Mouse (Mus musculus) intestine, embryonic 16.5 days (tissue): ENCODE data around the gene Gm3411. TPM values are rescaled to one million over a fixed set of nuclear protein-coding genes. Genes with fewer than 3 reads are reported as not detected.
"Not testable (repeated sequence)": the region's sequence is repeated elsewhere in the genome, so short reads cannot be mapped to it uniquely, and the experiment has no call there.

ENCODE experiments used
- ATAC-seq: fragments of 200-750 bp; cut with Nextera tagmentation; 2 replicates; pipeline ENCODE4 v1.8.0; 2017; ENCODE audit warnings: moderate TSS enrichment, moderate library complexity
- H3K27ac ChIP-seq: fragments of 300-500 bp; sonication (generic); 2 replicates; pipeline ENCODE4 v1.5.1; 2014; ENCODE audit warnings: mild to moderate bottlenecking, low read length
- H3K27me3 ChIP-seq: fragments of 300-500 bp; sonication (generic); replicated peaks from 2 replicates; pipeline ENCODE4 v1.6.1; 2014; ENCODE audit warnings: low read length, control low read depth, mixed read lengths; ENCODE audit not compliant: control insufficient read depth, insufficient read depth
- H3K36me3 ChIP-seq: fragments of 300-500 bp; sonication (generic); 2 replicates; pipeline ENCODE4 v1.6.1; 2014; ENCODE audit warnings: low read length, control low read depth; ENCODE audit not compliant: control insufficient read depth, insufficient read depth
- H3K4me1 ChIP-seq: fragments of 300-500 bp; sonication (generic); 2 replicates; pipeline ENCODE4 v1.6.1; 2014; ENCODE audit warnings: low read length, control low read depth, mixed read lengths; ENCODE audit not compliant: control insufficient read depth, insufficient read depth
- H3K4me2 ChIP-seq: fragments of 300-500 bp; sonication (generic); 2 replicates; pipeline ENCODE4 v1.6.1; 2014; ENCODE audit warnings: low read depth, low read length, control low read depth
- H3K4me3 ChIP-seq: fragments of 300-500 bp; sonication (generic); 2 replicates; pipeline ENCODE4 v1.5.1; 2014; ENCODE audit warnings: mild to moderate bottlenecking, low read length
- H3K9ac ChIP-seq: fragments of 300-500 bp; sonication (generic); 2 replicates; pipeline ENCODE4 v1.6.1; 2014; ENCODE audit warnings: low read depth, low read length
- H3K9me3 ChIP-seq: fragments of 300-500 bp; sonication (generic); 2 replicates; pipeline ENCODE4 v1.6.1; 2016; ENCODE audit warnings: low read length, control low read depth; ENCODE audit not compliant: control insufficient read depth
- WGBS: fragments of 180-500 bp; shearing (Covaris S2); extraction: QIAGEN DNeasy Blood & Tissue Kit; methylation state at CpG from one replicate; pipeline ENCODE4 v1.1.7; 2014; 5-methylcytosine and 5-hydroxymethylcytosine counted together
- polyA plus RNA-seq: library from polyadenylated mRNA; unstranded; fragments of >200 nt; fragmentation: Nextera tagmentation; extraction: Ambion mirVana; gene quantifications from 2 replicates; pipeline ENCODE4 v1.2.1, GENCODE M21; 2015

Gm3411 gene
- 1.1 and 1.5 TPM in 2 replicates for polyA plus RNA-seq

DNA sequence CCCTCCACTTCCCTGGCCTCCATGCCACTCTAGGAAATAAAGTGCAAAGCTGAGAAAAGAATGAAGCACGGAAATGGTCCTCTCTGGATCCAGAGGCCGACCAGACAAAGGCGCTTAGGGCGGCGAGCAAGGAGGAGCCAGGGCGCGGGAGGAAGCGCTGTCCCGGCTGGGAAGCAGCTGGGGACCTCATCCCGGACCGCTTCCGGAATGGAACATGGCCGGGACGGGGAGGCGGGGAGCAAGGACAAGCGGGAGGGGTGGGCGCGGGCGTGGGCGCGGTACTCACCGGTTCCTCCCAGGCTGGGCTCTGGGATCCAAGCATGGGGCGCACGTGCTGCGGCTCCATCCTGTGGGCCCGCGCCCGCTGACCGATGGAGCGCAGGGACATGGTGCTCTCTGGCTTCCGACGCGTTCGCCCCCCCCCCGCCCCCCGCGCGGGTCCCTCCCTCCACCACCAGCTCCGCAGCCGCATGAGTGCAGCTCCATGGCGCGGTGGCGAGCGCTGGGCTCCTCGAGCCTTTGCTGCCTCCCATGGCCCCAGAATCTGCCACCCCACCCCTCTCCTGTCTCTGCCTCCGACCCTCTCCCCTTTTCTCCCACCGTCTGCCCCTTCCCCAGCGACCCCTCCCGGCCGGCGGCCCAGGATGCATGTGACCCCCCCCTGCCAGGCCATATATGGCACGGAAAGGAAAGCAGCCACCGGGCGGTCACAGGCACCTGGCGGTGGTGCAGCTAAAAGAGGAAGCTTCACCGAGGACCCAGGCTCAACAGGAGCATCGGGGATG, at the start of gene Gm3411:
Gm3411 (minus strand) TSS at position 320 of the 785 bp plus-strand sequence.
- H3K9ac ChIP-seq: peak within 1 kb of the TSS; percentile 65
- not testable (repeated sequence) for H3K27me3 ChIP-seq, H3K9me3 ChIP-seq, H3K36me3 ChIP-seq, H3K27ac ChIP-seq, H3K4me1 ChIP-seq, ATAC-seq
- H3K4me3 ChIP-seq: peak within 1 kb of the TSS; percentile 50
- peak within 1 kb of the TSS; percentile 63 for H3K4me2 ChIP-seq
- under 1% methylated on average over 45 of the region's 57 CpGs for WGBS

DNA sequence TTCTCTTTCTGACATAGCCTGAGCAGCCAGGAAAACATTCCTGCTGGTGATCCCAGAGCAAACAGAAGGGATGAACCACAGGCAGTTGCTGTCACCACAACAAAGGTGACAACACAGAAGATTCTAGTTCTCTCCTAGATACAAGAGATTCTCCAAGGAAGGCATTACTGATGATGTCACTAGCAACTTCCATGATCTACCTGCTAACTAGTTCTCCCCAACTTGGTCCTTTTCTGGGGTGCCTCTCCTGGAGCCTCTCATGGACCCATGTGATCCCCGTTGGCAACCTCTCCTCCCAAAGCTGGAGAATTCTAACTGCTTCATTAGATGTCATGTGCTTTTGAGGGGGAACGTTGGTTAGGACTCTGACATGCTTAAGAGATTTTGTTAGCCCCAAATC, 17.7 kb upstream of the Gm3411 start, which contains the start of gene Gm21103:
Gm21103 (minus strand) TSS at position 101 of the 400 bp plus-strand sequence.
- 80% methylated on average over 2 of the region's 2 CpGs for WGBS
- H3K9me3 ChIP-seq, ATAC-seq, H3K4me2 ChIP-seq, H3K9ac ChIP-seq, H3K27ac ChIP-seq, H3K36me3 ChIP-seq, H3K4me1 ChIP-seq, H3K27me3 ChIP-seq, H3K4me3 ChIP-seq: not testable (repeated sequence)

DNA sequence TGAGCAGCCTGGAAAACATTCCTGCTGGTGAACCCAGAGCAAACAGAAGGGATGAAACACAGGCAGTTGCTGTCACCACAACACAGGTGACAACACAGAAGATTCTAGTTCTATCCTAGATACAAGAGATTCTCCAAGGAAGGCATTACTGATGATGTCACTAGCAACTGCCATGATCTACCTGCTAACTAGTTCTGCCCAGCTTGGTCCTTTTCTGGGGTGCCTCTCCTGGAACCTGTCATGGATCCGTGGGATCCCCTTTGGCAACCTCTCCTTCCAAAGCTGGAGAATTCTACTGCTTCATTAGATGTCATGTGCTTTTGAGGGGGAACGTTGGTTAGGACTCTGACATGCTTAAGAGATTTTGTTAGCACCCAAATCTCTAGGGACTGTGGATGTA, 67.9 kb downstream of the Gm3411 start, which contains the start of gene Gm21560:
Gm21560 (minus strand) TSS at position 101 of the 400 bp plus-strand sequence.
- not testable (repeated sequence) for H3K27me3 ChIP-seq, H3K4me3 ChIP-seq, H3K4me2 ChIP-seq, ATAC-seq, H3K4me1 ChIP-seq, H3K27ac ChIP-seq, H3K36me3 ChIP-seq, H3K9ac ChIP-seq, H3K9me3 ChIP-seq
- 68% methylated on average over 1 of the region's 2 CpGs for WGBS

Other genes starting within 250 kb of the Gm3411 start
- gene Gm6337, start 229.0 kb downstream of the Gm3411 start, polyA plus RNA-seq: not detected in 2 replicates
- 0.37 and 0.71 TPM in 2 replicates for gene Gm8206, start 193.3 kb downstream of the Gm3411 start, polyA plus RNA-seq
- 0.78 and 1.4 TPM in 2 replicates for gene Gm3468, start 178.6 kb downstream of the Gm3411 start, polyA plus RNA-seq
- gene Gm3476, start 161.4 kb downstream of the Gm3411 start, polyA plus RNA-seq: not detected in 2 replicates
- not detected in 2 replicates for gene Gm21560, start 68.0 kb downstream of the Gm3411 start, polyA plus RNA-seq
- not detected in 2 replicates for gene Gm21103, start 17.6 kb upstream of the Gm3411 start, polyA plus RNA-seq
- not detected in 2 replicates for gene Gm3618, start 56.4 kb upstream of the Gm3411 start, polyA plus RNA-seq
- gene Gm16440, start 103.1 kb upstream of the Gm3411 start, polyA plus RNA-seq: not detected in 2 replicates
- gene Gm3591, start 125.2 kb upstream of the Gm3411 start, polyA plus RNA-seq: 0.48 and 0.64 TPM in 2 replicates
- gene Gm3594, start 157.4 kb upstream of the Gm3411 start, polyA plus RNA-seq: not detected in 2 replicates